Mouse (Mus musculus): Measurements from ENCODE around the gene Nebl.

- TF ChIP-seq CTCF (IDR thresholded peaks at IDR 0.05; ENCODE audit: extremely low read depth, insufficient read length, insufficient replicate concordance, low read depth, low read length) (no peak), POLR2A (IDR thresholded peaks at IDR 0.05; ENCODE audit: low read depth, low read length) (no peak)
Measured at GRCm38 (mm10) chr2:17365671-17366070, 365.6 kb downstream of the Nebl start.

Measured in small intestine, adult 2 months (tissue).